Mouse (Mus musculus): ENCODE measurements at regions not wholly inside any gene's neighbourhood (a gene's known extent, or its start where the extent isn't known, plus 50 kb on each side); places are given as distances from the start of the nearest gene placed in this dataset.
A peak's percentile ranks its signal among the peaks of the same experiment; 100 is the strongest.

DNA sequence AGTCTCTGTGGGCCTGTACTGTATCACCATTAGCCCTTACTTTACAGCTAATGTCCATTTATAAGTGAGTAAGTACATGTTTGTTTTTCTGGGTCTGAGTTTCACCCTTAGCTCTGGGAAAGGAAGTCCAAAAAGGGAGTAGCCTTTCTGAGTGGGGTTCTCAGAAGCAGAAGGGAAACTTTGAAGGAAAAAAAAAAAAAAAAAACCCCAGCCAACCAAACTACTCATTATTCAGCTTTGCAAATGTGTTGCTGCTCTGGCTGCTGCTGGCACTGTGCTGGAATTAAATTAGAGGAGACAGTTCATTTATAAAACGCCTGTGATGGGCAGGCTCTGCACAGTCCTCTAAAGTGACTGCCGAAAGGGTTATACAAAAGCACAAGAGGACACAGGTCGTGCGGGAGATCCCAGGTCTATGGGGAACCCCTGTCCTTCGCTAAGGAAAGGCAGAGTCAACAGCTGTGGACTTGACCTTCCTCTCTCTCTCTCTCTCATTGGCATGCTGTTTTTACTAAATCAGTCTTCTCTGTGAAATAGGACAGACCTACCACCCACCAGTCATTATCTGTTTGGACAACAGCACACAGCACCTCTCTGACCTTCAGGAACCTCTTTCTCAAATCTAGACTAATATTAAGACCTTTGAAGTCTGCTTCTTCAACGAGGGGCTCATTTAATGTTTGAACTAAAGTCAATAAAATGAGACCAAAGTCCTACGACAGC is 165.4 kb downstream of the Cd47 start:
- peak; percentile 10 to 31 for DNase-seq (ENCODE audit: low spot score in 2 of 2)

DNA sequence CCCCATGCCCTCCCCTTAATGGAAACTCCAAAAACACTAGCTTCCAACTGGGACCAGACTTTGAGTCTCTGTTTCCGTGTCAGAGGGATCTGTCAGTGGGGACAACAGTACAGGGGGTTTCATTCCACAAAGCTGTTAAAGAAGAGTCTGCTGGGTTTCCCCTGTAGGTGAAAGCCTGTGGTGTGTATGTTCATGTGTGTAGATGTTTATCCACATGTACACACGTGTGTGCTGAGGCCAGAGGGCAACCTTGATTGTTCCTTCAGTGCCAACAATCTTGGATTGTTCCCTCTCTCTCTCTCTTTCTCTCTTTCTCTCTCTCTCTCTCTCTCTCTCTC is 165.9 kb downstream of the Cd47 start:
- no peak for DNase-seq (ENCODE audit: low spot score in 2 of 2)

DNA sequence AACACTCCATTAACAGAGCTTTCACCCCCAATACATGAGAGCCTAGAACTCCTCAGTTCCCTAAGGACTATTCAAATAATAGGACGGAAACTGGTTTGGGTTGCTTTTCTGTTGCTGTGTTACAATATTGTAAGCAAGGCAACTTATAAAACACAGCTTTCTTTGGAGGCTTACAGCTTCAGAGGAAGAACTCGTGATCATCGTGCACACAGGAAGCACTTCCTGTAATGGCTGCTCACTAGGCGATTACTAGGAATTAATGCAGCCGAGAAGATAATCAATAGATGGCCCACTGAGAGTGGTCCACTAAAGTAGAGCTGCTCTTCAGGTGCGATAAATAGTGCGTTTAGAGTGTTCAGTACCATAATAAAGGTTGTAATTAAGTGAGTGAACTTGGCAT is 166.8 kb downstream of the Cd47 start:
- no peak for DNase-seq (ENCODE audit: low spot score in 2 of 2)

DNA sequence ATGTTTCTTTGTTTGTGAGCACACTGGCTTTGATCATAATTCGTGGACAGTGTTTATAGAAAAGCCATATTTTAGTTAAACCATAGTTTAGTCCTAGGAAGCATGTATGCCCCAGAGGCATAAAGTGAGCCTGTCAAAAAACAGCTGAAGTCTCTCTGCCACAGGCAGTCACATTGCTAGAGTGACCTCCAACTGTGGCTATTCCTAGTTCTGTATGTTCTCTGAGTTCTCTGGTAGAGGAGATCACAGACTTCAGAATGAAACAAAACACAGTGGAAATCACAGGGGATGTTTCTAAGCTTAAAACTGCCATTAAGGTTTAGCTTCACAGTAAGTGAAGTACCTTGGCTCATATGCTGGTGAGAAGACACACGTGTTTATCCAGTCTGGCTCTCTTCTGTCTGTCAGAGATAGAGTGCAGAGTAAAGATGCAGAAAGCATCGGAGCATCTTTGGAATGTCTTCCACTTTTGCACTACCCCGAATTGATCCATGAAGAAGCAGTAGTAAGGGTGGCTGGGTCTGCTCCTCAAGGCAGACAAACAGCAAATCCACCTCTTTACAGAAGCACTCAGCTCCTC is 168.0 kb downstream of the Cd47 start:
- no peak for DNase-seq (ENCODE audit: low spot score in 2 of 2)

DNA sequence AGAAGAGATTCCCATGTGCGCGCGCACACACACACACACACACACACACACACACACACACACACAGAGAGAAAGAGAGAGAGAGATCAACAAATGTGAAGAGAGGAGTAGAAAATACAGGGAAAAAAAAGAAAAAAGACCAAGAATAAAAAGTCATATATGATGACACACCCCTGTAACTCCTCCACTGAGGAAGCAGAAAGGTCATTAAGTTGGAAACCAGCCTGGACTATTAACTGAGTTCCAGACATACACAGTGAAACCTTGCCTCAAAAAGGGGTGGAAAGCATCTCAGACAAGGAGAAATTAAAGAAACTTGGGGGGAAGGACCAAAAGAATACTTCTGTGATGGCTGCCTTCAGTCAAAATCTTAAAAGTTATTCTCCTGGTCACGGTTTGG is 168.7 kb downstream of the Cd47 start:
- DNase-seq (ENCODE audit: low spot score in 2 of 2) = no peak

DNA sequence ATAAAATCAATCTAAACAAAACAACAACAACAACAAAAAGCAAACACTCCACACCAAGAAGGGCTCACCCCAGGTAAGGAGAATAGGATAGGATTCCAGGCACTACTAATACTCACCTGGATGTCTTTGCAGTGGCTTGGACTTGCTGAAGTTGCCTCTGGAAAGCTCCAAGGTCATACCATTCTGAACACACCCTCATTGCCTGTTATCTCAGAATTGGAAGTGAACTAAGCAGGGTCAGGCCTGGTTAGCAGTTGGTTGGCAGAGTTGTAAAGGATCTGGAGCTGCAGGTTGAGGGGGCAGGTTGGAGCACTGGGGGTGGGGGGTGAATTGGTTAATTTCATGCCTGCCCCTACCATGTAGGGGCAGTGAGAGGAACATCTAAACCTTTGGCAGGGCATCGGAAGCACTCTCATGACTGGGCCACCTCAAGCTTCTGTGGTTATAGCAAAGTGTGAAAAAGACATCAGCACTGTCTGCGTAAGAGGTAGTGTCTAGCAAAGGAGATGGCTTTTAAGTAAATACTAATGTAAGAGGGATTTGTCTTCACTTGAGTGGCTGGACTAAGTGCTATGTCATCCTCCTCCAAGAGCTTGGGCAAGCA is 169.5 kb downstream of the Cd47 start:
- DNase-seq (ENCODE audit: low spot score in 2 of 2) = no peak

DNA sequence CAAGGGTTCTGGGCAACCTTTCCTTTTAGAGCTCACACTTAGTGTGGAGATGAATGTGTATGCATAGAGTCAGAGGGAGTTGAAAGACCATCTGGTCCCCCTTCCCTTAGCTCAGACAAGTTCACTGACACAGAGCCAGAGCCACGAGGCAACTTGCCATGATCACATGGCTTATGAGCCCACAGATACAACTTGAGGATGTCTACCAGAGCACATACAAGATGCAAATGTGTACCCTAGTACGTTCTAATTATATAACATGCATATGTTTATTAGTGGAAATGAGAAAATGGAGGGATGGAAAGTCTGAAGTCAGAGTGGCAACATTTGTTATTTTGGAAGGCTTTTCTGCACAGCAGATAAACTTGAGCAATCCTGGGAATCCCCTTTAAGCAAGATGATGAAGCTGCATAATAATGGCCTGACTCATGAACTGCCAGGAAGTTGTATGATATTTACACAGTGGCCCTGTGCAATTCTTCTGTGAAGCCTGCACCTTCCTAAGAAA is 170.0 kb downstream of the Cd47 start:
- no peak for DNase-seq (ENCODE audit: low spot score in 2 of 2)

DNA sequence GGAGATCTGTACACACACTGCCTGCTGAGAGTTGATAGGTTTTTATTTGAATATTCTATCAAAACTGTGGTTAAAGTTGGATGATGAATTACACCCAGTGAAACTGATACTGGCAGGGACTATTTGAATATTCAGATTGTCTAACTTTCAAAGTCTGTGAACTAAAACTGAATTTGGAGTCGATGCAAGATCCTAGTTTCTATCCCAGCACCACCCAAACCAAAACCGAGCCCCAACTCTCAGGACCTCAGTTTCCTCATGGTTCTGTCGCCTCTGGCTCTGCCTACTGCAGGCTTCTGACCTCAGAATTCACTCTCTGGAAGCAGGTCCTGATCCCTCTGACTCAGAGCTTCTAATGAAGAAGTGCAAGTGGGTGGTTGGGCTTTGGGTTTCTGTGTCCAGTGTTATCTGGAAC is 170.8 kb downstream of the Cd47 start:
- DNase-seq (ENCODE audit: low spot score in 2 of 2) = no peak

DNA sequence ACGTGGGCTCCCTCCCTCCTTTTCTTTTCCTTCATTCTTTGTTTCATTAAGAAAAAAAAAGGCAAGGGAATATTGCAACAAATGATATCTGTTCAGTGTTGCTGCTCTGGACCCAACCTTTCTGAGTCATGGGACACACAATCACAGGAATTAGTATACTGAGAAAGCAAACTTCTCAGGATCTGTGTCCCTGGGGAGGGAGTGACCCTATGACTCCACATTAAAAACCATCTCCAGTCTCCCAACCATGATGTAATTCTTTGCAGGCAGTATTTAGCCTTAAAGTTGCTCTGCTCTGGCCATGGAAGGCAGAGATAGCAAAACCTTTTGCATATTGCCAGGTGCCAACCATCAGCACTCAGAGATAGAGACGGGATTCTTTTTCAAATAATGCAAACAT is 176.9 kb downstream of the Cd47 start:
- no peak for DNase-seq (ENCODE audit: low spot score in 2 of 2)

DNA sequence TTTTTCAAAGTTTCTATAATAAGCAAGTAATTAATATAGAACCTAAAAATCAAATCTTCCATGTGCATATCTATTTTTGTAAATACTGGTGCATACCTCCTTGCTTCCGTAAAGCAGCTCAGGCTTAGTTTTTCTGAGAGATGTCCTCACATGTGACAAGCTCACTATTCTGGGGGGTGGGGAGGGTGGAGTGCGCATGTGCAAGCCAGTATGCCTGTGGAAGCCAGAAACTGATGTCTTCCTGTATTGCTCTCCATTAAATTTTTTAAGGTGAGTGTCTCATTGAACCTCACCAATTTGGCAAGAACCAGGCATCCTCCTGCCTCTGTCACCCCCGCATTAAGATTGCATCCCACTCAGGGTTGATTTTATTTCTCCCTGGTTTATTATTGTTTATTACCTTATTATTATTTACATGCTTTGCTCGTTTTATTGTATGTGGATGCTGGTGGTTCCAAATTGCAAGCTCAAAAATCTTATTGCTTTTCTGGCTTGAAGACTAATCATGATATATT is 179.2 kb downstream of the Cd47 start:
- DNase-seq (ENCODE audit: low spot score in 2 of 2) = no peak

DNA sequence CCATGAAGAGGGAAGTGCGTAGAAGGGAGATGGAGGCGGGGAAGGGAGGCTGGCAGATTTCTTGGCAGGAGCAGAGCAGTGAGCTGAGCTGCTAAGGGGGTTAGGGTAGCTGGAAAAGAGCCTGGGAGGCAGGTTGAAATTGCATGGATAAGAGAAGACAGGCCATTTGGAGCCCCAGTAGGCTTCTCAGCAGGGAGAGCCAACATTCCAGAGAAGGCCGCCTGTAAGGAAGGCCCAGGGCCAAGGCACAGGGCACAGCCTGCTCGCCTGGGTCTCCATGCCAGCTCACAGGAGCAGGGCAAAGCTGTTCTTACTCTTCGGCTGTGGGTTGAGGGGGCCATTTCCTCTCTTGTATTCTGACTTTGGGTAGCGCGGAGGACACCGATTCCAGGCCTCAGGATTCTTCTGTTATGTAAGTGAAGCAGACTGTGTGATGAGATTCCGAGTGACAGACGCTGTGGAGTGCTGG is 179.9 kb downstream of the Cd47 start:
- DNase-seq (ENCODE audit: low spot score in 2 of 2) = peak; percentile 30 to 38

DNA sequence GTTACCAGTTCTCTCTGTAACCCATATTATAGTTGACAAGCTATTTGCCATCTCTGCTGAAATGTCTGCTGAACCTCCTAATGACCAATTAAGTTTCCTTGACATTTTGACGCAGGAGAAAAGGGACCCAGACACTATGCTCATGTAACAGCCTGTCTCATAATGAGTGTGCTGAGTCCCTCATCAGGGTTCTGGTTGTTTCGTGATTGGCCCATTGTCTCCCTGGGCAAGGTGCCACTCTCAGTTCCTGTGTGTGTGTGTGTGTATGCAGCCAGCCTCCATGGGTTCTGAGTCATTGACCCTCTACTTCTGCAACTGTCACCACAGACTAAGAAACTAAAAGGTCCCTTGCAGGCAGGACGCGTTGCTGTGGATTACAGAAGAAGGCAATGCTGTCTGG is 181.8 kb downstream of the Cd47 start:
- no peak for DNase-seq (ENCODE audit: low spot score in 2 of 2)

DNA sequence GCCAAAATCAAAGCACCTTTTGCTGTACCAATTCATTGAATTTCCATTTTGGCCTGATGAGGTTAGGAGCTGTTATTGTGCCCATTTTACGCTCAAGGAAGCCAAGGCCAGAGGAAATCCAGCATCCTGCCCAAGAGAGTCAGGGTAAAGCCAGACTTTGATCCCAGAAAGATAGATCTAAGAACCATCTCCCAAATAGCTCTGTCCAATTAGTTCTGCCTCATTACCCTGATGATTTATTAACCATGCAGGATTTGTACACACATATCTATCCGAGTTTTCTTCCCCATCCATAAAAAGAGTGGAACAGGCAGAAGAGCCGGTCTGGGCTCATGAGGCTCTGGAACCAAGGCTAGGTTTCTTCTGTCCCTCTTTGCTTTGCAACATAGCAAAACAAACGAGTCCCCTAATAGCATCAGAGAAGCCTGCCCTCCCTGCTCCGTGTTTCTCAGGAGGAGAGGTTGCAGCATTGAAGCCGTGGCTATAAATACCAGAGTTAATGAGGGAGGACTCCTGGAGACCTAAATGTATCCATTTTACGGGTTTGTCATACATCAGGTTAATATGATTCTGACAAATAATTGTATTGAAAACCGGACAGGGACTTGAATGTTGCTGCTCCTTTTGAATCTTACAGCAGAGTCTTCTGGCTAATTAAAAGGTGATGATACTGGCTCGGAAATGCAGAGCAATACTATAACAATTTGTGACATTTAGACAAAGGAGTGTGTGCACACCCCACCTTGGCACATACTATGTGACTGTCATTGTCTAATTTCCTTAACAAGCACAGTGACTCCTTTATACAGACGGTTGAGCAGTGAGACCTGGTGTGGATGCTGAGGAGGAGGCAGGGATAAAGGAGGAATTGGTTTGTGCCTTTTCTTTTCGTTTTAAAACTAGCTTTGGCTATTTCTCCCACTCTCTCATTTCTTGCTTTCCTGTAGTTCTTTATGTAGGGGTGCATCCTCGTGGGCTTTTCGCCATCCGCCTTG is 185.0 kb downstream of the Cd47 start:
- no peak for DNase-seq (ENCODE audit: low spot score in 2 of 2)

DNA sequence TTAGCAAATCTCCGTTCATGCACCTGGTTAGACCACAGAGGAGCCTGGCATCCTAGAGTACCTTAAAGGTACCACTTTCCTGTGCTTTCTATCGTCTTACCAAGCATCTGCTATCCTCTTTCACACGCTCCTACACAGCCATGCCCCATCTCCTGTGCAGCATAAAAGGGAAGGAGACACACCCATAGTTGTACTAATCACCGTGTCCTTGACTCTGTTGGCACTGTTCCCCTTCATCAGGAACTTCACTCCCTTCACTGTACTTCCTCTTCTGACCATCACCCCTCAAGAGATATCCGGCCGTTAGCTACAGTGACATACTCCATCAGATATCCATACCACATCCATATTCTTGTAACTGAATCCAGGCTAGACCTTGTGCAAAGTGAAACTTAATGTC is 186.6 kb downstream of the Cd47 start:
- no peak for DNase-seq (ENCODE audit: low spot score in 2 of 2)

DNA sequence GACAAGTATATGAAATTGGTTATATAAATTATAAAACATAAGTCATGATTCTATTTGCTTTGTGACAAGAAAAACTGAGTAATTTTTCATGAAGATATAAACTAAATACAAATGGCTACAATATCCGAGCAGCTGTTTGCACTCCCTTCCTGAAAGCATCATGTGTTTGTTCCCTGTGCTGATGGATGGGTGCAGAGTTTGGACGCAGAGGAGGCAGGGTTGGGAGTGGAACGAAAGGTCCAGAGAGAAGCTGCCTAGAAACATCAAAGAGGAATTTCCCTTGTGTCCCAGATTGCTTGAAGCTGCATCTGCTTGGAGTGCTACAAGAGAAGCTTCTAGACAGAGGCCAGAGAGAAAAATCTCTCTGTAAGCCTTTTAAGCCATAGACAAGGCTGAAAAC is 195.5 kb downstream of the Cd47 start:
- no peak for DNase-seq (ENCODE audit: low spot score in 2 of 2)

DNA sequence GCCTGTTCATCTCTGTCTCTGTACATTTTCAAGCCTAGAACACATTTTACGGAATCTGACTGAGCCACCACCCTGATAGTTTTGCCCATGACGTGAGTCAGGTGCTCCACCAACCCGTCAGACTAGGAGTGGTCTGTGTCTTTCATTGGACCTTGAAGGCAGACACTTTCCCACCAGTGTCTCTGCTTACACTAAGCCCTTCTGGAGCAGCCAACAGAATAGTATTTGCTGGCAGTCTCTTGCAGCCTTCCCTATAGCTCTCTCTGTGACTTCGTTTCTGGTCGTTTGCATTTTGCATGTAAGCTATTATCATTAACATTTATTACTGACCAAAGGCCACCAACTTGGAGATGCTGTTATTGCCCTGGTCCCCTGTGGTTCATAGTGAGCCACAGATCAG is 196.3 kb downstream of the Cd47 start:
- no peak for DNase-seq (ENCODE audit: low spot score in 2 of 2)

DNA sequence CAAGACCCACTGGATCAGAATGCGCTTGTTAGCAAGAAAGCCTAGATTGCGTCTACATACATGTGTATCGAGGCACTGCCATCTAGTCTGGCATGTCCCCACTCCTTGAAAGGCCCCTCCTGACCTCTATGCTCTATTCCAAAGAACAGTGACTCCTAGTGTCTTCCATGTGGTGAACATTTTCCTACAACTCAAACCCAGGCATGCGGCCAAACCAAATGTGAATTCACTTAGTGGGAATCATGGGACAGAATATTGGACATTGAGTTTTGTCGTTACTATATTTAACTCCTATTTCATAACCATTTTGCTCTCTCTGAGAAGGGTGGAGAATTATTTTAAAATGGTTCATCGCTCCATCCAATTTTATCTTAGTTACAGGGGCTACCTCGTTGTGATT is 196.7 kb downstream of the Cd47 start:
- no peak for DNase-seq (ENCODE audit: low spot score in 2 of 2)

DNA sequence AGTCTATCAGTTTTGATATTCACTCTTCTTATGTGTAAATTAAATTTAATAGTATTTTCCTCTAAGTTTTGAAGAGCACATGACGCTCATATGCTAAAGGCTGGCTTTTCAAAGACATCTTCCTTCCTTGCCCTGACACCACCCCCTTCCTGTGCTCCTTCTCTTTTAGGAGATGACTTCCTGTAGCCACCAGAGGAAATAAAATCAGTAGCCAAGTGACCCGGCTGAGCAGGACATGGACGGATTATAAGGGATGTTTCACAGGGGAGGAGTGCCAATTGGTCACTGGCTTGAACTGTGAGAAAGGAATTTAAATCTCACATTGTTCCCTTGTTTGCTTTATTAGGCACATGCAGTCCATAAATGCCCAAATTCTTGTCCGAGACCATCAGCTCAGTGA is 200.5 kb downstream of the Cd47 start:
- no peak for DNase-seq (ENCODE audit: low spot score in 2 of 2)

DNA sequence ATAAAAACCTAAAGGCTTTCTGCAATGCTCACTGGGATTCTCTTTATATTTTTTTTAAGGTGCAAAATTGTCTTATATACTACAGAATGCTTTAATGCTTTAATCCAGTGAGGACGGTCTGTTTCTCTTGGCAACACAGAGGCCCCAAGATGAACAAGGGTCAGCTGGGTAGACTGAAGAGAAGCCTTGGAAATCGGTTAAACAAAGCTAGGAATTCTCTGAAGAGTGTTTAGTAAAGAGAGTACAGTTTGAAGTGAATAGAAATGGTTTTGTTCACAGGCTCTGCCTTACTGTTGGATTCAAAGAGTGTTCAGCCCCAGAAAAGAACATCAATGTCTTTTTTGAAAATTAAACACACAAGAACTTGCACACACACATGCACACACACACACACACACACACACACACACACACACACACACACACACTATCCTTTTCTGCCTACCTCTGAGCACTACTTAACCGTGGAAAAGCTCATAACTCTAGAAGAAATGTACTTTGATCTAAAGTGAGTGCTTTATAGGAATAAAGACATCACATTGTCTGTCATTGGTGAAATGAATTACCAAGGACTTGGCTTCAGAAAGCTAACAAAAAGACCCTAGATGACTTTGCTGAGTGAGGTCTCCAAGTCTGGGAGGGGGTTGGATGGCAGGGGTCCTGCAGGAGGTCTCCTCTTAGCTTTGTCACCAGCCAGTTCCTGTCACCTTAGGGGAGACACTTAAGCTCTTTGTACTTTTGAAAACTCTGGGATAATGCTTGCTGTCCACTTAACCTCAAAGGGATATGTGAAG is 201.5 kb downstream of the Cd47 start:
- DNase-seq (ENCODE audit: low spot score in 2 of 2) = no peak

DNA sequence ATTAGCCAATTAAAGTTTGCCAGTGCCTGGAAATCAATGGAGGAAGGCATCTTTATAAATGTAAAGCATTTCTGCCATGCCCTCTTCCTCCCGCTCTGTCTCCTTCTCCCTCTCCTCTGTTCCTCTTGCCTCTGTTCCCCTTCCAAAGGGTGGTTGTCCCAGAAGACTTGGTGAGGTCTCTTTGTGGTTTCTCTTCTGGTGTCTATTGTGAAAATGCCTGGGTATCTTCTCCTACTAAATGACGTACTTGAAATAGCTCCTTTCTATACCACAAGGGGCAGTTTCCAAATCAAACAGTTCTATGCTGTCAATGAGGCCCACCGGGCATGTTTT is 202.1 kb downstream of the Cd47 start:
- no peak for DNase-seq (ENCODE audit: low spot score in 2 of 2)

DNA sequence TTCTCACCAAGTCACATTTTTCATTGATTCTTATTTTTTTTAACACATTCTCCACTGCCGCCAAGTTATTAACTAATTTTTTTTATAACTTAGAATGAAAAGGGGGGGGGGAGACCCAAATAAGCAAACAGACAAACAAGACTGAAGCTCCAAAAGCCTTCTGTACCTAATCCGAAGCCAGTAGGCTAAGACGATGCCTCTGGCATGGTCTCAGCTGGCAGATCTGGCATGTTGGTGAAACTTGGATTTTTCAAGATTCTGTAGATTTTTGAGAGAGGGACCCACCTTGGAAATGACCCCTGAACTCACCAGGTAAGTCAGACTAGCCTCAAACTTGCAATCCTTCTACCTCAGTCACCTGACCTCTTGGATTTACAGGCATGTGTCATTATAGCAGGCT is 208.7 kb downstream of the Cd47 start:
- DNase-seq (ENCODE audit: low spot score in 2 of 2) = no peak

All from right cerebral cortex, adult 2 months (tissue).